Mouse (Mus musculus): Measurements from ENCODE around the gene Mgam. TPM values are rescaled to one million over a fixed set of nuclear protein-coding genes. Genes with fewer than 3 reads are reported as not detected.

Mgam gene
- polyA plus RNA-seq, 1 experiment from 2014 or later, result 0.17 TPM

DNA sequence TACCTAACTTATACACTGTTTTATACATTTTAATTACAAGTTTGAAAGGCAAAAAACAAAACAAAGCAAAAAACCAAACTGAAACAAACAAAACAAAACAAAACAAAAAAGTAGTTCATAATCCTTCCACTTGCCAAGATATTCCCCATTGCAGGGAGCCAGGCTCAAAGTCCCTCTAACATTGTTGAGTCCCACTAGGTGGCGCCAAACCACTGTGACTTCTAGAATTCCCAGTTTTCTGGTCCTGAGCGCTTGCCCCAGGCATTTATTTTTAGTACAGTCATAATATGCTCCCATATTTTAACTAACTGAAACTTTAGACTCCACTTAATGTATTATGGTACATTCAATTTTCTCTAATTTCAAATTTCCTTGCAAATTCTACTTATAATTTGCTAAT lies 10.7 kb upstream of the Mgam start:
- Histone ChIP-seq H3K4me3 (ENCODE audit: low read depth, low read length) (no peak overlapping the region), H3K27ac (ENCODE audit: low read depth, low read length) (no peak overlapping the region), H3K4me1 (ENCODE audit: control insufficient read depth, insufficient read depth, low read length) (no peaks in the 10 kb centered on the region), H3K36me3 (ENCODE audit: control insufficient read depth, insufficient read depth, low read length) (no peaks in the 10 kb centered on the region), H3K27me3 (replicated peaks; ENCODE audit: control insufficient read depth, insufficient read depth, low read length) (no peaks in the 10 kb centered on the region), H3K9ac (ENCODE audit: low read length) (no peak overlapping the region), H3K9me3 (replicated peaks; ENCODE audit: control insufficient read depth, low read length) (no peaks in the 10 kb centered on the region), H3K4me2 (ENCODE audit: low read length) (no peak overlapping the region)
- ATAC-seq (peak; percentile 75), DNase-seq (ENCODE audit: low spot score) (peak; percentile 84)
- WGBS, result 21% methylated on average over 2 of the region's 2 CpGs

DNA sequence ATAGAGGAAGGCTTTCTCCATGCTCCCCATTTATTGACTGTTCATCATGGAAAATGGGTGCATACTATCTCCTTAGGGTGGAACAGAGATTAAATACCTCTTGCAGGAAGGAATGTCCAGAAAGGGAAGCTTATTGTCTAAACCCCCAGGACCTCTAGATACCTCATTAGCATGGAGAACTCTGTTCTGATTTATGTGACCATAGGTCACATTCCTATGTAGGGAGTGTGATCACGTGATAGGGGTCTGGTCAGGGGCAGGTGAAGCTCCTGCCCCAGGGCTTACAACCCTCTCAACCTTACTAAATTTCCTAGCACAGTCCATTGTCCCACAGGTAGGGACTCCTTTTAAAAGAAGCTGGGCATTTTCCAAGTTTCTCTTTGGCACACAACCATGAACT lies 2.5 kb upstream of the Mgam start:
- ATAC-seq, result no peak
- no peak overlapping the region for H3K9ac ChIP-seq (ENCODE audit: low read length)
- H3K4me1 ChIP-seq (ENCODE audit: control insufficient read depth, insufficient read depth, low read length), result no peaks in the 10 kb centered on the region
- H3K4me2 ChIP-seq (ENCODE audit: low read length), result no peak overlapping the region
- H3K9me3 ChIP-seq (replicated peaks; ENCODE audit: control insufficient read depth, low read length), result no peaks in the 10 kb centered on the region
- no peaks in the 10 kb centered on the region for H3K36me3 ChIP-seq (ENCODE audit: control insufficient read depth, insufficient read depth, low read length)
- 69% methylated on average over 1 of the region's 1 CpGs for WGBS
- DNase-seq (ENCODE audit: low spot score), result no peak
- no peaks in the 10 kb centered on the region for H3K27me3 ChIP-seq (replicated peaks; ENCODE audit: control insufficient read depth, insufficient read depth, low read length)
- no peak overlapping the region for H3K4me3 ChIP-seq (ENCODE audit: low read depth, low read length)
- no peak overlapping the region for H3K27ac ChIP-seq (ENCODE audit: low read depth, low read length)

DNA sequence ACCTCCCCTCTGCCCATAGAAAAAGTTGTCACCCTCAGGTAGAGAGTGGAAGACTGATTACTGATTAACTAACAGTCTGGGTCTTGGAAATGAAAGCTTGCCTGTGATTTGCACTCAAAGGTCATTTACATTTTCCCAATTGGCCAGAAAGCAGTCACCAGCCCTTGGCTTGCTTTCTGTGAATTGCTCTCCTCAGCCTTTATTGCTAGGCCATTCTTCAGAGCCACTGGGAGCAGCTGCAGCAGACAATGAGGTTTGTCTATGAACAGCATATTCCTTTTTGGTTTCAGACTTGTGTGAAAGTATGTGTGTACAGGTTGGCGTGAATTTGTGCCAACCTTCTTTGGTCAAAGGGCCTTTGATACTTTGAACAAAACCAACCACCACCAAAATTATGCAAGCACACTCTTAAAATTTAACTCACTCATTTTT lies 6.0 kb downstream of the Mgam start:
- no peak for DNase-seq (ENCODE audit: low spot score)
- Histone ChIP-seq H3K4me2 (ENCODE audit: low read length) (no peak overlapping the region), H3K4me1 (ENCODE audit: control insufficient read depth, insufficient read depth, low read length) (no peaks in the 10 kb centered on the region), H3K4me3 (ENCODE audit: low read depth, low read length) (no peak overlapping the region), H3K27me3 (replicated peaks; ENCODE audit: control insufficient read depth, insufficient read depth, low read length) (no peaks in the 10 kb centered on the region), H3K9me3 (replicated peaks; ENCODE audit: control insufficient read depth, low read length) (no peaks in the 10 kb centered on the region), H3K36me3 (ENCODE audit: control insufficient read depth, insufficient read depth, low read length) (no peaks in the 10 kb centered on the region), H3K27ac (ENCODE audit: low read depth, low read length) (no peak overlapping the region), H3K9ac (ENCODE audit: low read length) (no peak overlapping the region)
- ATAC-seq, result no peak
- 37% methylated on average over 1 of the region's 1 CpGs for WGBS

DNA sequence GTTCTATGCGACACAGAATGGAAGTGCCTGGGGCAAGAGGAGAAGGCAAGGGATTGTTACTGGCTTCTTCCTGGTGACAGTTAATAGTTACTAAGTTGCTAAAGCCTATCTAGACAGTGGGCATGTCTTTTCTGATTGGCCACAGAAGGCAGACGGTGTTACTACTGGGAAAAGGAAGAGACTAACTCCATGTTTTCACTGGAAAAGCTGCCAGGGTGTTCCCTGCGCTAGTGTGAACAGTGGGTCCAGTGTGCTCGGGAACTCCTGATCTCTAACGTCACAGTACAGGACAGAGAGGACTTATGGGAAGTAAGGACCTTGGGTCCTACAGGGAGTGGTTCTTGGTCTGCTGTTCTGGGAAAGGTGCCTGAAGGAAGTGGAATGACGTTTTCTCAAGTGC lies 6.9 kb downstream of the Mgam start:
- H3K4me3 ChIP-seq (ENCODE audit: low read depth, low read length), result no peak overlapping the region
- no peaks in the 10 kb centered on the region for H3K36me3 ChIP-seq (ENCODE audit: control insufficient read depth, insufficient read depth, low read length)
- no peak overlapping the region for H3K4me2 ChIP-seq (ENCODE audit: low read length)
- ATAC-seq, result no peak
- DNase-seq (ENCODE audit: low spot score), result no peak
- H3K27ac ChIP-seq (ENCODE audit: low read depth, low read length), result no peak overlapping the region
- H3K27me3 ChIP-seq (replicated peaks; ENCODE audit: control insufficient read depth, insufficient read depth, low read length), result no peaks in the 10 kb centered on the region
- no peaks in the 10 kb centered on the region for H3K4me1 ChIP-seq (ENCODE audit: control insufficient read depth, insufficient read depth, low read length)
- no peak overlapping the region for H3K9ac ChIP-seq (ENCODE audit: low read length)
- no peaks in the 10 kb centered on the region for H3K9me3 ChIP-seq (replicated peaks; ENCODE audit: control insufficient read depth, low read length)
- WGBS, result 89% methylated on average over 6 of the region's 6 CpGs

DNA sequence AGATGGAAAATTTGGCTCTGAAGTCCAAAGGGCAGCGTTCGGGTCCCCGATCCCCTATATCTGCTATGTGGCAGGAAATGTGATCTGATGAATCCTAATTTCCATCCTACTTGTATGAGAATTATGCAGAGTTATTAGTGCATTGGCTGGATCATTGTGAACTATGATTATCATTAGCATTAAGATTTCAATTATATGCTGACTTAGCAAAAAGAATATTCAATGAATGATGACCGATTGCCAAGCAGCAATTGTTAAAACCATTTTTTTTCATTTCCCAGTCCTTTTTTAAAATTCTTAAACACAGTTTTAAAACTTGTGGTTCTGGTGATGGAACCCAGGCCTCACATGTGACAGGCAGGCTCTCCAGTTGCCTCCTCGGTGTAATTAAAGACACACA lies 9.1 kb downstream of the Mgam start:
- Histone ChIP-seq H3K36me3 (ENCODE audit: control insufficient read depth, insufficient read depth, low read length) (no peaks in the 10 kb centered on the region), H3K9me3 (replicated peaks; ENCODE audit: control insufficient read depth, low read length) (no peaks in the 10 kb centered on the region), H3K4me3 (ENCODE audit: low read depth, low read length) (no peak overlapping the region), H3K27ac (ENCODE audit: low read depth, low read length) (no peak overlapping the region), H3K4me1 (ENCODE audit: control insufficient read depth, insufficient read depth, low read length) (no peaks in the 10 kb centered on the region), H3K4me2 (ENCODE audit: low read length) (no peak overlapping the region), H3K9ac (ENCODE audit: low read length) (no peak overlapping the region), H3K27me3 (replicated peaks; ENCODE audit: control insufficient read depth, insufficient read depth, low read length) (no peaks in the 10 kb centered on the region)
- ATAC-seq (no peak), DNase-seq (ENCODE audit: low spot score) (no peak)
- 92% methylated on average over 5 of the region's 5 CpGs for WGBS

DNA sequence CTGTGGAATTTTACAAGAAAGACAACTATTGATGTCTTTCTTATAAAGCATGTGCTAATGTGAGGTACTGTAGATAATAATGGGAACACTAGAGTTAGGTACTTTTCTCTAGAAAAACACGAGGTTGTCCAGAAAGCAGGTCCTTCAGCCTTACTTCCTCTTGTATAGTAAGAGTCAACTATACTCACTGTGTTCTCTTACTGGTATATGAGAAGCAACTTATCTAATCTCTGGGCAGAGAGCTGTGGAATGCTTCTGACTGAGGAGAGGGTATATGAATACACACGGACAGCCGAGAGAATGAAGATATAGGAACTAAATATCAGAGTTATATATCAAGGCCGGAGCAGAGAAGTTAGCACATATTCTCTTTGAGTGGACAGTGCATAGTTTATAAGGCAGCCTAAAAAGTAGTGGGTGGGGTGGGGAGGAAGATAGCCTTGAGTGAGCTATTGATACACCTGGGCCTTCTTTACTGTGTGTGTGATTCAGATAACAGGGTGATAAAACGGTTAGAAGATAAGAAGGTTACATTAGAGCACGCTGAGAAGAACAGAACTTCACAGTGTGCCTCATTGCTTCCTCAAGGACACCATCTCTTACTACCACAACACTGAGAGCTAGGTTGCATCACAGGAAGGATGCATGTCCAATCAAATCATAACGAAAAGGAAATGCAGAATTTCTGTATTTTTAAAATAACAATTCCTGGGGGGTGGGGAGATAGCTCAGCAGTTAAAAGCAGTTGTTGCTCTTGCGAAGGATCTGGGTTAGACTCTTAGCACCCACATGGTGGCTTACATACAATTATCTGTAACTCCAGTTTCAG lies 12.3 kb downstream of the Mgam start:
- Histone ChIP-seq H3K27ac (ENCODE audit: low read depth, low read length) (no peak overlapping the region), H3K4me2 (ENCODE audit: low read length) (no peak overlapping the region), H3K4me3 (ENCODE audit: low read depth, low read length) (no peak overlapping the region), H3K9me3 (replicated peaks; ENCODE audit: control insufficient read depth, low read length) (no peaks in the 10 kb centered on the region), H3K36me3 (ENCODE audit: control insufficient read depth, insufficient read depth, low read length) (no peaks in the 10 kb centered on the region), H3K27me3 (replicated peaks; ENCODE audit: control insufficient read depth, insufficient read depth, low read length) (no peaks in the 10 kb centered on the region), H3K9ac (ENCODE audit: low read length) (no peak overlapping the region), H3K4me1 (ENCODE audit: control insufficient read depth, insufficient read depth, low read length) (no peaks in the 10 kb centered on the region)
- DNase-seq (ENCODE audit: low spot score), result no peak
- no peak for ATAC-seq
- 91% methylated on average over 8 of the region's 8 CpGs for WGBS

DNA sequence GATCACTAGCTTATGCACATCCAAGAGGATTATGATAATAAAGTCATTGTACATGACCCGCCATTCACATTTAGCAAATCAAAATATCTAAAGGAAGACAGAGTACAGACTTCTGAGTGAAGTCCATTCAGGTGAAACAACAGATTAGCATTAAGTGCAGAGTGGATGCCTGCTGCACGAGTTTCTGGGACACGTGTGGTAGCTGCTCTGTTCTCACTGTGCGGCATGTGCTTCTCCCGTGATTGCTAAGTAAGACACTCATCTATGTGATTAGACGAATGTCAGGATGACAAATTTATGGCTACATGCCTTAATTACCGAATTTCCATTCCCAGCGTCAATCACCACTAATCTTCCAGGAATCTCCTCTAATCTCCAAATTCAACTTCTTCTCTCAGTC lies 17.1 kb downstream of the Mgam start:
- Histone ChIP-seq H3K4me3 (ENCODE audit: low read depth, low read length) (no peak overlapping the region), H3K4me1 (ENCODE audit: control insufficient read depth, insufficient read depth, low read length) (no peaks in the 10 kb centered on the region), H3K9ac (ENCODE audit: low read length) (no peak overlapping the region), H3K4me2 (ENCODE audit: low read length) (no peak overlapping the region), H3K9me3 (replicated peaks; ENCODE audit: control insufficient read depth, low read length) (no peaks in the 10 kb centered on the region), H3K27ac (ENCODE audit: low read depth, low read length) (no peak overlapping the region), H3K27me3 (replicated peaks; ENCODE audit: control insufficient read depth, insufficient read depth, low read length) (no peaks in the 10 kb centered on the region), H3K36me3 (ENCODE audit: control insufficient read depth, insufficient read depth, low read length) (no peaks in the 10 kb centered on the region)
- ATAC-seq (no peak), DNase-seq (ENCODE audit: low spot score) (peak; percentile 0)
- WGBS, result 62% methylated on average over 8 of the region's 8 CpGs

DNA sequence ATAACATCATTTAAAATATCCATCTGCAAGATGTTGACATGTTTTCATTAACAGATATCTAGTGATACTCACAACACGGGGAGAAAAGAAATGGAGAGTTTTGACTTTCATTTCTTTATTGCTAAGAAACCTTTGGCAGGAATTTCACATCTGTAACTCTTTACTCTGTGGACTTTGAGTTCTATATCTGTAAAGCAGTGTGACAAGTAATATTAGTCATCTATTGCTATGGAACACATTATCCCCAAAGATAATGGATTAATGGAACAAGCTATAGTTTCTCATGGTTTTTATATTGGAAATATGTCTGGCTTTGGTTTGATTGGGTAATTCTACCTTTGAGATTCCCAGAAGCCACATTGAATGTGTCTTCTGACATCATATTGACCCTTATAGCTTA lies 22.3 kb downstream of the Mgam start:
- Histone ChIP-seq H3K4me2 (ENCODE audit: low read length) (no peak overlapping the region), H3K36me3 (ENCODE audit: control insufficient read depth, insufficient read depth, low read length) (no peaks in the 10 kb centered on the region), H3K4me1 (ENCODE audit: control insufficient read depth, insufficient read depth, low read length) (no peaks in the 10 kb centered on the region), H3K27ac (ENCODE audit: low read depth, low read length) (no peak overlapping the region), H3K9me3 (replicated peaks; ENCODE audit: control insufficient read depth, low read length) (no peaks in the 10 kb centered on the region), H3K27me3 (replicated peaks; ENCODE audit: control insufficient read depth, insufficient read depth, low read length) (no peaks in the 10 kb centered on the region), H3K4me3 (ENCODE audit: low read depth, low read length) (no peak overlapping the region), H3K9ac (ENCODE audit: low read length) (no peak overlapping the region)
- no peak for DNase-seq (ENCODE audit: low spot score)
- ATAC-seq, result no peak
- 88% methylated on average over 1 of the region's 1 CpGs for WGBS

DNA sequence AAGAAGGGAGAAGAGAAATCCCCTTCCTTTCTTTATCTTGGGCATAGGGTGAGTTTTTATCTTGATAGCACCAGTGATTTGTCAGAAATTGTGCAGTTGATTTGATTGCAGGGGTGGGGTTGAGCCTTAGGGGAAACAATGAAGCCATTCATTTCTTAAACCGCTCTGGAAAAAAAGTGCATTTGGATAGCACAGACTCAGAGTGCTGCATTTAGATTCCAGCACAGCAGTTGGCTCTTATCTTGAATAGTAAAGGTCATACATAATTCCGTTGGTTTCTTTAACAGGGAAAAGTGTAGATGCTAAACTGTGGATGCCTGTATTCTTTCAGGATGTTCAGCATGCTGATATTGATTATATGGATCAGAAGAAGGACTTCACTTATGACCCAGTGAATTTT lies 32.3 kb downstream of the Mgam start:
- Histone ChIP-seq H3K27me3 (replicated peaks; ENCODE audit: control insufficient read depth, insufficient read depth, low read length) (no peaks in the 10 kb centered on the region), H3K27ac (ENCODE audit: low read depth, low read length) (no peak overlapping the region), H3K36me3 (ENCODE audit: control insufficient read depth, insufficient read depth, low read length) (no peaks in the 10 kb centered on the region), H3K4me1 (ENCODE audit: control insufficient read depth, insufficient read depth, low read length) (no peaks in the 10 kb centered on the region), H3K9me3 (replicated peaks; ENCODE audit: control insufficient read depth, low read length) (no peaks in the 10 kb centered on the region), H3K9ac (ENCODE audit: low read length) (no peak overlapping the region), H3K4me2 (ENCODE audit: low read length) (no peak overlapping the region), H3K4me3 (ENCODE audit: low read depth, low read length) (no peak overlapping the region)
- DNase-seq (ENCODE audit: low spot score) (peak; percentile 20), ATAC-seq (no peak)
- 4% methylated on average over 2 of the region's 2 CpGs for WGBS
